Mouse (Mus musculus) erythroblast, embryonic 14.5 days (primary cell): Measurements from ENCODE around the gene Tgfbr1.

Experiments
- GATA1 ChIP-seq: IDR thresholded peaks from 2 replicates; pipeline ENCODE4 v1.6.1; 2012; ENCODE audit warnings: low read length, inconsistent platforms, mixed read lengths
- TAL1 ChIP-seq: IDR thresholded peaks from 3 replicates; pipeline ENCODE4 v1.6.1; 2012; ENCODE audit warnings: low read length, inconsistent platforms, mixed read lengths

DNA sequence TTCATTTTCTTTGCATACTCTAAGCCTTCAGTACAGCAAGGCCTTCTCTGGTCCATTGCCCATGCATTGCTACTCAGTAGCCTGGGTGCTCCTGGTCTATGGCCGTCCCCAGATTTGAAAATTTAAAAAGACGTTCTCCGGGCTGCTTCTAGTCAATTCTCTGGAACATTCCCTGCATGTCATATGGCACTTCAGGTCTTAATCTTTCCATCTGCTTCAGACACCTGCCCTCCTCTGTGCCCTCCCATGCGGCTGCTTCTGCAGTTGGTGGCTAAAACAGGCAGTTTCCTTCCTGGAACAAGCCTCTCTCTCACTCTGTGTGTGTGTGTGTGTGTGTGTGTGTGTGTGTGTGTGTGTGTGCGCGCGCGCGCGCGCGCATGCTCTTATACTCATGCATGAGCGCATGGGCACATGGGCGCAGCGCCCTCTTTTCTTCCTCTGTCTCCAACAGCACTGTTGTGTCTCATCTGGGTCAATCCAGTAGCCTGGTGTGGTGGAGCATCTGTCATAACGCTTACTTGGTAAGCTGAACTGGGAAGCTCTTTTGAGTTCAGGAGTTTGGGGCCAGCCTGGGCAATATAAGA is 72.3 kb downstream of the Tgfbr1 start:
- no peak for TF ChIP-seq GATA1
- no peak for TF ChIP-seq TAL1
